Mouse (Mus musculus) spleen, adult 2 months (tissue): ENCODE results near the gene Tacc3. TPM values are rescaled to one million over a fixed set of nuclear protein-coding genes. Genes with fewer than 3 reads are reported as not detected.

Experiments used
- DNase-seq, 2 experiments: peaks; one replicate each; pipeline versions ENCODE4 v3.0.0 to v3.0.0-alpha.2; 2012 to 2021; ENCODE audit warnings: low spot score in 2 of 2, low read depth in 1 of 2
- H3K27ac ChIP-seq: fragments of 200-500 bp; 2 replicates; pipeline ENCODE4 v1.5.1; 2012; ENCODE audit warnings: low read length, inconsistent platforms; ENCODE audit not compliant: insufficient read depth
- H3K27me3 ChIP-seq: fragments of 200-500 bp; 2 replicates; pipeline ENCODE4 v1.6.1; 2012; ENCODE audit warnings: mild to moderate bottlenecking, moderate library complexity, low read length, inconsistent platforms; ENCODE audit not compliant: control insufficient read depth, insufficient read depth
- H3K36me3 ChIP-seq: fragments of 200-500 bp; 2 replicates; pipeline ENCODE4 v1.6.1; 2012; ENCODE audit warnings: mild to moderate bottlenecking, low read length, inconsistent platforms; ENCODE audit not compliant: control insufficient read depth, insufficient read depth
- H3K4me1 ChIP-seq: fragments of 200-500 bp; 2 replicates; pipeline ENCODE4 v1.6.1; 2011; ENCODE audit warnings: inconsistent platforms; ENCODE audit not compliant: control insufficient read depth, insufficient read depth, insufficient read length
- H3K4me3 ChIP-seq: fragments of 200-500 bp; 2 replicates; pipeline ENCODE4 v1.5.1; 2011; ENCODE audit warnings: mild to moderate bottlenecking, inconsistent platforms; ENCODE audit not compliant: insufficient read depth, insufficient read length; ENCODE audit errors: extremely low read depth
- CTCF ChIP-seq: fragments of 200-500 bp; IDR thresholded peaks from 2 replicates; pipeline ENCODE4 v1.5.1; 2011; ENCODE audit warnings: mild to moderate bottlenecking, inconsistent platforms; ENCODE audit not compliant: insufficient read depth, insufficient read length, insufficient replicate concordance; ENCODE audit errors: extremely low read depth
- POLR2A ChIP-seq: fragments of 200-500 bp; IDR thresholded peaks from 2 replicates; pipeline ENCODE4 v1.6.1; 2011; ENCODE audit warnings: low read depth, low read length, inconsistent platforms
- WGBS: fragments of 180-500 bp; shearing (Covaris S2); methylation state at CpG from one replicate; pipeline ENCODE4 v1.1.7; 2018; 5-methylcytosine and 5-hydroxymethylcytosine counted together
- polyA plus RNA-seq: library from polyadenylated mRNA; depleted of rRNA; stranded (reverse); fragments of >200 nt; gene quantifications from 2 replicates; pipeline ENCODE4 v1.2.3, GENCODE M21; 2012

Tacc3 gene
- polyA plus RNA-seq, 1 experiment: 9.2 TPM

DNA sequence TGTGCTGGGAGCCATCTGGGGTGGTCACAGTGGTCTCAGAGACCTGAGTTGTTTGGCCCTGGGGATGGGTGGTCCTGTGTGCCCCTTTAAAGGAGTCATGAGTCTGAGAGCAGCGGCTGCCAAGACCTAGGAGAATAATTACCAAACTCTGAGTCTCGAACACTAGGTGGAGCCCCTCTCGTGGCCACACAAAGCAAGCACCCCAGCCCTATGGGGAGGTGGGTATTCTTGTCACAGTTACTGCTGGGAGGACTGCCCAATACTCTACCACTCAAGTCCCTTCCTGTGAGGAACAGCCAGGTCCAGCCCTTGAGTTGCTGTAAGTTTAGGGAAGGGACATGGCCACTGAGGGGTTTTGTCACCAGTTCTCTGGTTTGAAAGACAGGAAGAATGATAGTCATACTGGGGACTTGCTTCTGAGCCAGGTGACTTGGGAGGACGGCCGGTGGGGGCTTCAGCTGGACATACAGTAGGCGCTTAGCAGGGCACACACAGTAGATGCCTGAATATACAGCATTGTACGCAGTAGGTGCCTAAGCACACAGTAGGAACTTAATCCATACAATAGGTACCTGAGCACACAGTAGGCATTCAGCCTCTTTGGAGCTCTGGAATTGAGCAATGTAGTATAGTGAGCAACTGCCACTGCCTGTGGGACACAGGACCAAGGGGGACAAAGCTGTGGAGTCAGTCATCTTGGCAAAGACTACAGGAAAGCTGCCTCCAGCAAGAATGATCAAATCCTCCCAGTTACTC, 26.1 kb downstream of the Tacc3 start:
- H3K4me3 ChIP-seq: no peak overlapping the region
- DNase-seq: no peak
- H3K4me1 ChIP-seq: peaks cover 8% of the 10 kb centered on the region; the same call in 1 of the 2 replicates
- no peak overlapping the region for H3K27ac ChIP-seq
- WGBS: 50% methylated on average over 7 of the region's 7 CpGs
- no peaks in the 10 kb centered on the region for H3K36me3 ChIP-seq
- no peaks in the 10 kb centered on the region for H3K27me3 ChIP-seq
- no peak for TF ChIP-seq POLR2A
- TF ChIP-seq CTCF: no peak

DNA sequence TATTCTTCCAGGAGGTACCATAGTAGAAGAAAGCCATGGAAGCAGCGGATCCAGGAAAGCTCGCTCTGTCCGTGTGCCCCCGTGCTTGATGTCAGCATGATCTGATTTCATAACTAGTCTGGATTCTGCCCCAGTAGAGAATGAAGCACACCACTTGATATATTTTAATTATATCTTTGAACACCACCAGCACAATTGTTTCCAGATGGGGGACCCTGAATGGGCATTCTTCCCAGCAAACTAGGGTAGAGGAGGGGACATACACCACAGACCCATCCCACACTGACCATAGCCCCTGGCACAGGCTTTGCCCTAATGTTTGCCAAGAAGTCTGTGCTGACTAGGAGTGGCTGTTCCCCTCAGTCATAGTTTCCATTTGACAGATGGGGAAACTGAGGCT, 27.0 kb downstream of the Tacc3 start:
- DNase-seq: no peak
- Histone ChIP-seq H3K4me1 (peaks cover 8% of the 10 kb centered on the region; the same call in 1 of the 2 replicates), H3K27ac (no peak overlapping the region), H3K4me3 (no peak overlapping the region), H3K36me3 (no peaks in the 10 kb centered on the region), H3K27me3 (no peaks in the 10 kb centered on the region)
- no peak for TF ChIP-seq CTCF
- no peak for TF ChIP-seq POLR2A
- 96% methylated on average over 4 of the region's 4 CpGs for WGBS

DNA sequence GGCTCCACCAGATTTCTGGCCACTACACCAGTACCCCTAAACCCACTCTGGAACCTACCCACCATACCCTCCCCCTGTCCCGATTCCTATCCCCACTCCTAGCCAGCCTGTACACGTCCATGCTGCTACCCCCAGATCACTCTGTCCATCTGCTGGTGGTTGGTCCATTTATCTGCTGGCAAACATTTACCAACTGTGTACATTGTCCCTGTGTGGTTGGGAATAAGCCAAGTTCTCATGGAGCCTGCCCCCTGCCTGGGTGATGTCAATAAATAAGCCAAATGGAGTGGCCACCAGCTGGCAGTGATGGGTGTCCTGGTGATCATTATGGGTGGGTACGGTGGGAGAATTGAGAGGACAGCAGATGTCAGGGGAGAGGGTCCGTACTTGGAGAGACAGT, 29.2 kb downstream of the Tacc3 start:
- no peaks in the 10 kb centered on the region for H3K27me3 ChIP-seq
- peaks cover 5% of the 10 kb centered on the region; the same call in 1 of the 2 replicates for H3K4me1 ChIP-seq
- H3K4me3 ChIP-seq: no peak overlapping the region
- TF ChIP-seq POLR2A: no peak
- no peak for TF ChIP-seq CTCF
- 85% methylated on average over 4 of the region's 4 CpGs for WGBS
- DNase-seq: no peak
- no peaks in the 10 kb centered on the region for H3K36me3 ChIP-seq
- H3K27ac ChIP-seq: no peak overlapping the region

DNA sequence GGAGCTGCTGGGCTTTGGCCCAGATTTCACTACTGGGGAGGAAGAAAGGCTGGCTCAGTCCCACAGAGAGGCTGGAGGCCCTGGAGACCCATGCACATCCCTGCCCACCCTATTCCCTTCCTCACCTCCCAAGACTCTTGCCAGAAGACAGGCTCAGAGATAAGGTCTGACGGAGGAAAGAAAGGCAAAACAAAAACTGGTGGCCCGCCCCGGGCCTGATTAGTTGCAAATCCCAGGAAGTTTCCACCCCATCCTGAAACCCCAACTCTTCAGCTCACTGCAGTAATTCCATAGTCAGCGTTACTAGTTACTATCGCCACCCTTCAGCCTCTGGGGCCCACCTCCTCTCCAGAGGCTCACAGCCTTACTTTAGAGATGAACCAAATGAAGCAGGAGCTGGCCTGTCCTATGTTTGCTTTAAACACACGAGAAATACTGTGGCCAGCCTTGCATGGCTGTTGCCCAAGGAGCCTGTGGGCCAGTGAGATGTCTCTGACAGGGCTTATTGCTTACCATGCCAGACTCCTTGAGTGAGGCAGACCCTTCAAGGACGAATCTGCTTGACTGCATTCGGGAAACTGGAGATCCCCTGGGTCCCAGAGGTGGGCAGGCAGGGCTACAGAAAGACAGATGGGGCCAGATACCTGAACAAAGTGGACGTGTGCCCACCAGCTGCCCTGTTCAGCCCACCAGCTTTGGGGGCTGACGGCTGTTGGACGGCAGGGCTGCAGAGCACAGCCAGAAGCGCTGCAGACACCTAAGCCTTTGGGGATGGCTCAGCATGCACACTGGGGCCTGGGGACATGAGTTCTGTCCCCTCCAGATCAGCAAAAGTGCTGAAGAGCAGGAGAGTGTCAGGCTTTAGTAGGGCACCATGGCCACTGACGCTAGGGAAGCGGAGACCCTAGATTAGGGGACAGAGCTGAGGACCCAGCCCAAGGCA, 30.6 kb downstream of the Tacc3 start:
- H3K27ac ChIP-seq: no peak overlapping the region
- DNase-seq: no peak
- 86% methylated on average over 14 of the region's 14 CpGs for whole genome bisulfite sequencing
- H3K4me3 ChIP-seq: no peak overlapping the region
- no peak for TF ChIP-seq CTCF
- no peak for TF ChIP-seq POLR2A
- no peaks in the 10 kb centered on the region for H3K4me1 ChIP-seq
- peaks cover 5% of the 10 kb centered on the region for H3K27me3 ChIP-seq
- no peaks in the 10 kb centered on the region for H3K36me3 ChIP-seq

DNA sequence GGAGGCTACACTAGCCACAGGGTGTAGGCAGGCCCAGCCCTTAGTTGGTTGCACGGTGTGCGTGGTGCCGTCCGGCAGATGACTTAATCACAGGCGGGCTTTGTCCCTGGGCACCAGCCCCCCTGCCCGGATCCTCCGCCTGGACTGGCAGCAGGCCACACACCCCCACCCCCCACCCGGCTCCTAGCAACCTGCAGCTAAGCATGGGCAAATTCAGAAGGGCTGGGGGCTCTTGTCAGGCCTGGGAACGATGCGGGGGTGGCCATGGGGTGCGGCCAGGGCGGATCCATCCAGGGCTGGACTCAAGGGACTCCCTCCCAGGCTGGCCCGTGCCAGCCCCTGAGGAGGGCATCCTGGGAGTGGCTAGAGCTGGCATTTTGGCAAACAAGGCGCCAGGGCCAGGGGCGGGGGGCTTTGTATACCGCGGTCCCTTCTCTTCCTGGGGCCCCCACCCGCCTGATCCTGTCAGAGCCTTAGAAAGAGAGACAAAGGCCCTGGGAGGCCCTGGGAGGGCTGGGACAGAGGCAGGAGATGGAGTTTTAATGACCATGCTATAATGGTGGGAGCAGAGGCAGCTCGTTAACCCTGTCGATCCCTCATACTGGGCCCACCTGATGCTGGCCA, 31.4 kb downstream of the Tacc3 start:
- 77% methylated on average over 20 of the region's 20 CpGs for WGBS
- Histone ChIP-seq H3K27me3 (peaks cover 5% of the 10 kb centered on the region), H3K4me3 (no peak overlapping the region), H3K36me3 (no peaks in the 10 kb centered on the region), H3K4me1 (no peaks in the 10 kb centered on the region), H3K27ac (no peak overlapping the region)
- no peak for DNase-seq
- no peak for TF ChIP-seq CTCF
- no peak for TF ChIP-seq POLR2A

DNA sequence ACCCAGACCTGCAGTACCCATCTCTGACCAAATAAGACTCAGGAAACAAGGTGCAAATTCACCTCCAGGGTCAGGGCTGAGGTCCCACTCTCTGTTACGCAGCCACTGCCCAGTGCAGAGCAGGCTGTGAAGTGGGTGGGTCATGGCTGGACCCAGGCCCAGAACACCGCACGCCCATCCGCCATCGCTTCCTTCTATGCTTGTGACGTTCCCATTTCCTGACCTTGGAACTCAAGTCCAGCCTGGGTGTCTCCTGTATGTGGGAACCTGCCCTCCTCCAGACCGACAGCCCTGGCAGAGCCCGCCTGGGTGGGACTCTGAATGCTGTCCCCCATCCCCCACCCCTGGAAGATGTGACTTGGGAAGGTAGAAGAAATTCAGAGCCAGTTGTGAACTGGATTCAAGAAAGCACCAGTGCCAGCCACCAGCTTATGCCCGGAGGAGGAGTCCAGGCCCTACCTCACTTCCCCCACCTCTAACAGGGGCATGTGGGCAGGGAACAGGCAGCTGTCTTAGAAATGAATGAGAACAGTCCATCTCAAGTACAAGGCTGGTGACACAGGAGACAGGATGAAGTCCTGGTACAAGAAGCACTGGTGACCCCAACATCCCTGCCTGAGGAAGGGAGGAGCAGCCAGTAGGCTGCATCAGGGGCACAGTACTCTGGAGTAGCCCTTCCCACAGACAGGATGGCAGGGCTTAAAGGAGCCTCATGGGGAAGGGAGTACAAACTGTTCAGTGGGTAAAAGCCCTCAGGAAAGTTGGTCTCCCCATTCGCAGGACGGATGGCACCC, 32.1 kb downstream of the Tacc3 start:
- Histone ChIP-seq H3K27me3 (peaks cover 6% of the 10 kb centered on the region), H3K4me3 (no peak overlapping the region), H3K4me1 (no peaks in the 10 kb centered on the region), H3K27ac (no peak overlapping the region), H3K36me3 (no peaks in the 10 kb centered on the region)
- DNase-seq: no peak
- TF ChIP-seq POLR2A (no peak), CTCF (no peak)
- 87% methylated on average over 11 of the region's 11 CpGs for WGBS
